Mouse (Mus musculus) liver, postnatal 0 days (tissue): ENCODE data around the gene Tspan4.

Experiments
- CTCF ChIP-seq: sonication (generic); IDR thresholded peaks from 2 replicates; pipeline ENCODE4 v1.5.1; 2016; ENCODE audit warnings: antibody characterized with exemption, low read depth
- EP300 ChIP-seq: IDR thresholded peaks from 2 replicates; pipeline ENCODE4 v1.6.1; 2016; ENCODE audit warnings: antibody characterized with exemption, low read depth, mild to moderate bottlenecking

GRCm38 (mm10) chr7:141491151-141491550 is 16.1 kb downstream of the Tspan4 start:
- TF ChIP-seq CTCF: peak; percentile 74
- no peak for TF ChIP-seq EP300
